Mouse (Mus musculus): Measurements from ENCODE around the gene Sec22c. TPM values are rescaled to one million over a fixed set of nuclear protein-coding genes. Genes with fewer than 3 reads are reported as not detected.
A peak's percentile ranks its signal among the peaks of the same experiment; 100 is the strongest.

Sec22c gene
- polyA plus RNA-seq, 1 experiment from 2014 or later, result 3.0 TPM

GRCm38 (mm10) chr9:121677476-121677875 lies 27.8 kb downstream of the Sec22c start:
- ATAC-seq (ENCODE audit: low read depth), result no peak
- Histone ChIP-seq H3K36me3 (ENCODE audit: control insufficient read depth, insufficient read depth) (no peaks in the 10 kb centered on the region), H3K9ac (ENCODE audit: low read depth, low read length) (no peak overlapping the region), H3K4me2 (ENCODE audit: low read depth, low read length) (no peak overlapping the region), H3K27me3 (ENCODE audit: control insufficient read depth, insufficient read depth, low read depth, low read length) (no peaks in the 10 kb centered on the region), H3K4me3 (ENCODE audit: low read depth, low read length) (no peak overlapping the region), H3K27ac (ENCODE audit: low read length) (no peak overlapping the region), H3K9me3 (replicated peaks; ENCODE audit: control insufficient read depth, low read length) (no peaks in the 10 kb centered on the region), H3K4me1 (ENCODE audit: control insufficient read depth, low read depth, low read length) (peaks cover 4% of the 10 kb centered on the region)
- 17% methylated on average over 8 of the region's 8 CpGs for WGBS (ENCODE audit: insufficient replicate concordance)

DNA sequence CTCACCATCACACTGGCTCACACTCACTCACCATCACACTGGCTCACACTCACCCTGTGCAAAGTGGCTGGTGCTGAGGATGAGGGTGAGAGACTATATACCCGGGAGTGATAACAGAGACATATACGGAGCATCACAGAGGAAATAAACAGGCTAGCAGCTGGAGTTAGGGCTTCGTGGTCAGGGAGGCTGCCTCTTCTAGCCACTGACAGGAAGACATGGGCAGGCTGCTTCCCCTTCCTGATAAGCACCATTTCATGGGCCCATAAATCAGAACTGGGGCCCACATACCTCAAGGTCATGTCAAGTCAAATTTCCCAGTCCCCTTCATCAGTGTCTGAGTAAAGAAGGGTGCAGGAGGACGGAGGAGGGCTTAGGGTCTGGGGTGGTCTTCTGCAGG lies 28.2 kb downstream of the Sec22c start:
- WGBS (ENCODE audit: insufficient replicate concordance), result 10% methylated on average over 4 of the region's 4 CpGs
- H3K36me3 ChIP-seq (ENCODE audit: control insufficient read depth, insufficient read depth), result no peaks in the 10 kb centered on the region
- no peak overlapping the region for H3K9ac ChIP-seq (ENCODE audit: low read depth, low read length)
- no peak overlapping the region for H3K4me3 ChIP-seq (ENCODE audit: low read depth, low read length)
- peaks cover 6% of the 10 kb centered on the region for H3K4me1 ChIP-seq (ENCODE audit: control insufficient read depth, low read depth, low read length)
- no peaks in the 10 kb centered on the region for H3K9me3 ChIP-seq (replicated peaks; ENCODE audit: control insufficient read depth, low read length)
- no peaks in the 10 kb centered on the region for H3K27me3 ChIP-seq (ENCODE audit: control insufficient read depth, insufficient read depth, low read depth, low read length)
- no peak overlapping the region for H3K4me2 ChIP-seq (ENCODE audit: low read depth, low read length)
- H3K27ac ChIP-seq (ENCODE audit: low read length), result no peak overlapping the region
- ATAC-seq (ENCODE audit: low read depth), result no peak

GRCm38 (mm10) chr9:121675556-121675955 lies 29.7 kb downstream of the Sec22c start:
- Histone ChIP-seq H3K4me1 (ENCODE audit: control insufficient read depth, low read depth, low read length) (peaks cover 9% of the 10 kb centered on the region), H3K4me2 (ENCODE audit: low read depth, low read length) (no peak overlapping the region), H3K36me3 (ENCODE audit: control insufficient read depth, insufficient read depth) (no peaks in the 10 kb centered on the region), H3K27me3 (ENCODE audit: control insufficient read depth, insufficient read depth, low read depth, low read length) (peaks cover under 1% of the 10 kb centered on the region; the same call in 1 of the 2 replicates), H3K9me3 (replicated peaks; ENCODE audit: control insufficient read depth, low read length) (no peaks in the 10 kb centered on the region), H3K27ac (ENCODE audit: low read length) (no peak overlapping the region), H3K4me3 (ENCODE audit: low read depth, low read length) (no peak overlapping the region), H3K9ac (ENCODE audit: low read depth, low read length) (no peak overlapping the region)
- 59% methylated on average over 2 of the region's 2 CpGs for WGBS (ENCODE audit: insufficient replicate concordance)
- ATAC-seq (ENCODE audit: low read depth), result no peak

DNA sequence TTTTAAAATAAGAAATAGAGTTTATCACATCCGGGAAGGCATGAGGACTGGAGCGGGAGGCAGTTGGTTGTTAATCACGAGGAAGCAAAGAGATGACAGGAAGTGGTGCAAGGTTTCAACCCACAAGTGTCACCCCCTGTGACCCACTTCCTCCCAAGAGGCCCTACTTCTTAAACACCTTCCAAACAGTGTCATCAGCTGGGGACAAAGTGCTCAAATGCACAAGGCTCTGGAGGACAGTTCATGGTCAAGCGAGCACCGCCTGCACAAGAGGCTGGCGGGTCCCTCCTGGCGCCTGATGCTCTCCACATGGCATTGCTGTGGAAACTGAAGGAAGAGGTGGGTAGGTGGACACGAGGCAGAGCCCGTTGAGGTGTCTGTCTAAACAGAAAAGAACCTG lies 30.3 kb downstream of the Sec22c start:
- Histone ChIP-seq H3K4me2 (ENCODE audit: low read depth, low read length) (0 out of 2 replicates have a peak overlapping the region, but pooled peaks have one; percentile 17), H3K9ac (ENCODE audit: low read depth, low read length) (no peak overlapping the region), H3K36me3 (ENCODE audit: control insufficient read depth, insufficient read depth) (no peaks in the 10 kb centered on the region), H3K27ac (ENCODE audit: low read length) (peak overlapping the region; percentile 50), H3K4me1 (ENCODE audit: control insufficient read depth, low read depth, low read length) (peaks cover 9% of the 10 kb centered on the region), H3K4me3 (ENCODE audit: low read depth, low read length) (no peak overlapping the region), H3K9me3 (replicated peaks; ENCODE audit: control insufficient read depth, low read length) (no peaks in the 10 kb centered on the region), H3K27me3 (ENCODE audit: control insufficient read depth, insufficient read depth, low read depth, low read length) (peaks cover 6% of the 10 kb centered on the region; the same call in 1 of the 2 replicates)
- WGBS (ENCODE audit: insufficient replicate concordance), result 34% methylated on average over 9 of the region's 9 CpGs
- 0 out of 2 replicates have a peak, but pooled peaks have one; percentile 36 for ATAC-seq (ENCODE audit: low read depth)

DNA sequence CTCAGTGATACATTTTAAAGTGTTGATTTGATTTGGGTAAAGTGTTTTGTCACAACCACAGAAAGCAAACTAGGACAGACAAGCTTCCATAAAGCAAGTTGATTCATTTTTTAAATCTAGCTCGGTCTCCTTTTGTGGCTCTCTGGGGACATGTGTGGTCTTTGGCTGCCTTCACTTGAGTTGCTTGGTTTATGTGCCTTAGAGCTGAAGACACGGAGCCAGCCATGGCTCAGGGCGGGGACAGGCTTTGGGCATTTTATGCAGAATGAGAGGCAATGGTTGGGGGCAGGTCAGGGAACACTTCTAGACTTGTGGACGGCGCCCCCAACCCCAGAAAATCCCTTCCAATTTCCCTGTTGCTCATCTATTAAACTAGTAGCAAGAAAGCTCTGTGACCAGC lies 31.6 kb downstream of the Sec22c start:
- H3K36me3 ChIP-seq (ENCODE audit: control insufficient read depth, insufficient read depth), result no peaks in the 10 kb centered on the region
- no peak for ATAC-seq (ENCODE audit: low read depth)
- no peak overlapping the region for H3K4me2 ChIP-seq (ENCODE audit: low read depth, low read length)
- no peak overlapping the region for H3K9ac ChIP-seq (ENCODE audit: low read depth, low read length)
- peaks cover 19% of the 10 kb centered on the region for H3K27me3 ChIP-seq (ENCODE audit: control insufficient read depth, insufficient read depth, low read depth, low read length)
- no peaks in the 10 kb centered on the region for H3K9me3 ChIP-seq (replicated peaks; ENCODE audit: control insufficient read depth, low read length)
- H3K4me1 ChIP-seq (ENCODE audit: control insufficient read depth, low read depth, low read length), result peaks cover 9% of the 10 kb centered on the region
- H3K27ac ChIP-seq (ENCODE audit: low read length), result no peak overlapping the region
- no peak overlapping the region for H3K4me3 ChIP-seq (ENCODE audit: low read depth, low read length)
- 71% methylated on average over 5 of the region's 5 CpGs for WGBS (ENCODE audit: insufficient replicate concordance)

GRCm38 (mm10) chr9:121672311-121672710 lies 33.0 kb downstream of the Sec22c start:
- Histone ChIP-seq H3K9me3 (replicated peaks; ENCODE audit: control insufficient read depth, low read length) (no peaks in the 10 kb centered on the region), H3K36me3 (ENCODE audit: control insufficient read depth, insufficient read depth) (no peaks in the 10 kb centered on the region), H3K4me3 (ENCODE audit: low read depth, low read length) (no peak overlapping the region), H3K9ac (ENCODE audit: low read depth, low read length) (no peak overlapping the region), H3K27ac (ENCODE audit: low read length) (no peak overlapping the region), H3K4me1 (ENCODE audit: control insufficient read depth, low read depth, low read length) (peaks cover 7% of the 10 kb centered on the region), H3K4me2 (ENCODE audit: low read depth, low read length) (no peak overlapping the region), H3K27me3 (ENCODE audit: control insufficient read depth, insufficient read depth, low read depth, low read length) (peaks cover 27% of the 10 kb centered on the region)
- 14% methylated on average over 5 of the region's 5 CpGs for whole genome bisulfite sequencing (ENCODE audit: insufficient replicate concordance)
- ATAC-seq (ENCODE audit: low read depth), result no peak

DNA sequence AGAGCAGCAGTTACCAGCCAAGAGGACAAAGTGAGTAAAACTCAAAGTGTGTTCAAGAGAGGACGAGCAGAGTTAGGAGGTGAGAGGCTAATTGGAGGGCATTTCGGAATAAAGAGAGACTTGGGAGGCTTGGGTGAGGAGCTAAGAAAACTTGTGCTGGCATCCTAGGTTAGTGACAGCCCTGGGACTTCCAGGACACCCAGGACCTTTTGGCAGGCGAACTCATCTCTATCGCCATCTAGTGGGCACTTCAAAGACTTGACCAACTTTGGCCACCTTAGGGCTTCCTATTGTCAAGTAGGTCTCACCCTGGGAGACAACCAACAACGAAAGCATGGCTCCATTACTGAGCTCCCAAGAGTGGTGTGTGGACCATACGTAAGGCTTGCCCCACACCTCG lies 34.0 kb downstream of the Sec22c start:
- no peak overlapping the region for H3K4me3 ChIP-seq (ENCODE audit: low read depth, low read length)
- peaks cover 5% of the 10 kb centered on the region for H3K4me1 ChIP-seq (ENCODE audit: control insufficient read depth, low read depth, low read length)
- ATAC-seq (ENCODE audit: low read depth), result no peak
- H3K4me2 ChIP-seq (ENCODE audit: low read depth, low read length), result no peak overlapping the region
- no peak overlapping the region for H3K9ac ChIP-seq (ENCODE audit: low read depth, low read length)
- no peaks in the 10 kb centered on the region for H3K36me3 ChIP-seq (ENCODE audit: control insufficient read depth, insufficient read depth)
- no peak overlapping the region for H3K27ac ChIP-seq (ENCODE audit: low read length)
- 14% methylated on average over 7 of the region's 7 CpGs for WGBS (ENCODE audit: insufficient replicate concordance)
- no peaks in the 10 kb centered on the region for H3K9me3 ChIP-seq (replicated peaks; ENCODE audit: control insufficient read depth, low read length)
- peaks cover 30% of the 10 kb centered on the region for H3K27me3 ChIP-seq (ENCODE audit: control insufficient read depth, insufficient read depth, low read depth, low read length)

DNA sequence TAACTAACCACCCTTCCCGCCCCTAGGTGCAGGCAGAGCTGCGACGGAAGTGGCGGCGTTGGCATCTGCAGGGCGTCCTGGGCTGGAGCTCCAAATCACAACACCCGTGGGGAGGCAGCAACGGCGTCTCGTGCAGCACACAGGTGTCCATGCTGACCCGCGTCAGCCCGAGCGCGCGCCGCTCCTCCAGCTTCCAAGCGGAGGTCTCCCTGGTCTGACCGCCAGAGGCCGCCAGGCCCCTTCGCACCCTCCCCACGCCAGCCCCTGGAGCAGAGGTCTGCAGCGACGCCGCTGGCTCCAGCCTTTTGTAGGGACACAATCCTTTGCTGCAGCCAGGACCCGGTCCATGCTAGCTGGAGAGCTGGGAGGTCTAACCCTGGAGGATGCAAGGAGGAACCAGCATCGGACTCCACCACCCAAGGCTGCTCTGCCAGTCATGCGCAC lies 35.9 kb downstream of the Sec22c start:
- Histone ChIP-seq H3K4me2 (ENCODE audit: low read depth, low read length) (peak overlapping the region; percentile 51), H3K36me3 (ENCODE audit: control insufficient read depth, insufficient read depth) (no peaks in the 10 kb centered on the region), H3K9ac (ENCODE audit: low read depth, low read length) (no peak overlapping the region), H3K4me1 (ENCODE audit: control insufficient read depth, low read depth, low read length) (peaks cover 5% of the 10 kb centered on the region), H3K27me3 (ENCODE audit: control insufficient read depth, insufficient read depth, low read depth, low read length) (peaks cover 30% of the 10 kb centered on the region), H3K9me3 (replicated peaks; ENCODE audit: control insufficient read depth, low read length) (no peaks in the 10 kb centered on the region), H3K27ac (ENCODE audit: low read length) (no peak overlapping the region), H3K4me3 (ENCODE audit: low read depth, low read length) (peak overlapping the region; percentile 29)
- under 1% methylated on average over 28 of the region's 28 CpGs for WGBS (ENCODE audit: insufficient replicate concordance)
- 0 out of 2 replicates have a peak, but pooled peaks have one; percentile 25 for ATAC-seq (ENCODE audit: low read depth)

- Histone ChIP-seq H3K9ac (ENCODE audit: low read depth, low read length) (no peak overlapping the region), H3K4me1 (ENCODE audit: control insufficient read depth, low read depth, low read length) (peaks cover 5% of the 10 kb centered on the region), H3K4me3 (ENCODE audit: low read depth, low read length) (no peak overlapping the region), H3K9me3 (replicated peaks; ENCODE audit: control insufficient read depth, low read length) (no peaks in the 10 kb centered on the region), H3K27ac (ENCODE audit: low read length) (no peak overlapping the region), H3K27me3 (ENCODE audit: control insufficient read depth, insufficient read depth, low read depth, low read length) (peaks cover 30% of the 10 kb centered on the region), H3K36me3 (ENCODE audit: control insufficient read depth, insufficient read depth) (no peaks in the 10 kb centered on the region), H3K4me2 (ENCODE audit: low read depth, low read length) (no peak overlapping the region)
- WGBS (ENCODE audit: insufficient replicate concordance), result 51% methylated on average over 11 of the region's 11 CpGs
- no peak for ATAC-seq (ENCODE audit: low read depth)
Observed at GRCm38 (mm10) chr9:121667822-121668221, 37.5 kb downstream of the Sec22c start.
